Mouse (Mus musculus) thymus, adult 2 months (tissue): ENCODE results near the gene Scamp4. TPM values are rescaled to one million over a fixed set of nuclear protein-coding genes. Genes with fewer than 3 reads are reported as not detected.

ENCODE experiments used
- DNase-seq: peaks from one replicate; pipeline ENCODE4 v3.0.0; 2021
- H3K27ac ChIP-seq: fragments of 200-500 bp; 2 replicates; pipeline ENCODE4 v1.5.1; 2012; ENCODE audit warnings: low read length, control low read depth; ENCODE audit not compliant: control insufficient read depth, insufficient read depth
- H3K27me3 ChIP-seq: fragments of 200-500 bp; 2 replicates; pipeline ENCODE4 v1.6.1; 2012; ENCODE audit warnings: mild to moderate bottlenecking, low read length, moderate library complexity, mixed read lengths; ENCODE audit not compliant: control insufficient read depth, insufficient read depth
- H3K36me3 ChIP-seq: fragments of 200-500 bp; 2 replicates; pipeline ENCODE4 v1.6.1; 2012; ENCODE audit warnings: mild to moderate bottlenecking, low read length, moderate library complexity; ENCODE audit not compliant: control insufficient read depth, insufficient read depth
- H3K4me1 ChIP-seq: fragments of 200-500 bp; replicated peaks from 2 replicates; pipeline ENCODE4 v1.6.1; 2012; ENCODE audit warnings: low read length; ENCODE audit not compliant: control insufficient read depth, insufficient read depth
- H3K4me3 ChIP-seq: fragments of 200-500 bp; 2 replicates; pipeline ENCODE4 v1.5.1; 2012; ENCODE audit warnings: mild to moderate bottlenecking, low read length, control low read depth, moderate library complexity; ENCODE audit not compliant: control insufficient read depth, insufficient read depth
- CTCF ChIP-seq: fragments of 200-500 bp; IDR thresholded peaks from 2 replicates; pipeline ENCODE4 v1.5.1; 2012; ENCODE audit warnings: mild to moderate bottlenecking, control low read depth, low read length, moderate library complexity, borderline replicate concordance; ENCODE audit not compliant: control insufficient read depth, poor library complexity, insufficient read depth; ENCODE audit errors: extremely low read depth
- POLR2A ChIP-seq: fragments of 200-500 bp; IDR thresholded peaks from 2 replicates; pipeline ENCODE4 v1.6.1; 2012; ENCODE audit warnings: mild to moderate bottlenecking, low read length, control low read depth, moderate library complexity; ENCODE audit not compliant: control insufficient read depth, poor library complexity, insufficient read depth; ENCODE audit errors: extremely low read depth
- WGBS: fragments of 180-500 bp; shearing (Covaris S2); methylation state at CpG from one replicate; pipeline ENCODE4 v1.1.7; 2018; 5-methylcytosine and 5-hydroxymethylcytosine counted together
- polyA plus RNA-seq: library from polyadenylated mRNA; depleted of rRNA; stranded (reverse); fragments of >200 nt; gene quantifications from 2 replicates; pipeline ENCODE4 v1.2.3, GENCODE M21; 2012

Gene Scamp4
- polyA plus RNA-seq, 1 experiment: 156 TPM

- WGBS: 23% methylated on average over 30 of the region's 30 CpGs
- DNase-seq: no peak
- Histone ChIP-seq H3K4me1 (peaks cover 58% of the 10 kb centered on the region), H3K36me3 (no peaks in the 10 kb centered on the region; the same call in 1 of the 2 replicates), H3K27ac (peak overlapping the region; percentile 4; the same call in 1 of the 2 replicates), H3K27me3 (no peaks in the 10 kb centered on the region), H3K4me3 (no peak overlapping the region)
- TF ChIP-seq CTCF (no peak), POLR2A (no peak)
Observed at GRCm38 (mm10) chr10:80570871-80571836, 31.5 kb upstream of the Scamp4 start.

- no peaks in the 10 kb centered on the region for H3K27me3 ChIP-seq
- no peak overlapping the region; the same call in 1 of the 2 replicates for H3K27ac ChIP-seq
- H3K4me3 ChIP-seq: no peak overlapping the region
- TF ChIP-seq CTCF (no peak), POLR2A (no peak)
- no peaks in the 10 kb centered on the region; the same call in 1 of the 2 replicates for H3K36me3 ChIP-seq
- 96% methylated on average over 2 of the region's 2 CpGs for WGBS
- DNase-seq: no peak
- H3K4me1 ChIP-seq: peaks cover 55% of the 10 kb centered on the region
Observed at GRCm38 (mm10) chr10:80572477-80572876, 30.2 kb upstream of the Scamp4 start.

- TF ChIP-seq CTCF (no peak), POLR2A (no peak)
- Histone ChIP-seq H3K4me3 (no peak overlapping the region), H3K36me3 (no peaks in the 10 kb centered on the region), H3K27ac (no peak overlapping the region), H3K4me1 (peaks cover 62% of the 10 kb centered on the region), H3K27me3 (no peaks in the 10 kb centered on the region)
- DNase-seq: no peak
- WGBS: 89% methylated on average over 9 of the region's 9 CpGs
Observed at GRCm38 (mm10) chr10:80573944-80574343, 28.7 kb upstream of the Scamp4 start.

GRCm38 (mm10) chr10:80574896-80575295, 27.8 kb upstream of the Scamp4 start:
- TF ChIP-seq CTCF: no peak
- no peak for TF ChIP-seq POLR2A
- WGBS: 94% methylated on average over 3 of the region's 3 CpGs
- no peak overlapping the region for H3K27ac ChIP-seq
- no peak overlapping the region for H3K4me3 ChIP-seq
- peaks cover 59% of the 10 kb centered on the region for H3K4me1 ChIP-seq
- H3K27me3 ChIP-seq: no peaks in the 10 kb centered on the region
- H3K36me3 ChIP-seq: no peaks in the 10 kb centered on the region
- DNase-seq: no peak

- H3K4me3 ChIP-seq: peak overlapping the region; percentile 75
- DNase-seq: no peak
Observed at GRCm38 (mm10) chr10:80575925-80576324, 26.7 kb upstream of the Scamp4 start.

GRCm38 (mm10) chr10:80576351-80577194, 26.1 kb upstream of the Scamp4 start:
- Histone ChIP-seq H3K4me3 (peak overlapping the region; percentile 75), H3K27ac (no peak overlapping the region), H3K36me3 (no peaks in the 10 kb centered on the region), H3K27me3 (no peaks in the 10 kb centered on the region), H3K4me1 (peaks cover 42% of the 10 kb centered on the region)
- WGBS: under 1% methylated on average over 93 of the region's 96 CpGs
- DNase-seq: peak; percentile 55
- TF ChIP-seq POLR2A (0 out of 2 replicates have a peak, but pooled peaks have one; percentile 28), CTCF (no peak)

More at GRCm38 (mm10) chr10:80575925-80576324, 26.7 kb upstream of the Scamp4 start:
- H3K27me3 ChIP-seq: no peaks in the 10 kb centered on the region
- no peak overlapping the region for H3K27ac ChIP-seq
- peaks cover 48% of the 10 kb centered on the region for H3K4me1 ChIP-seq
- no peaks in the 10 kb centered on the region for H3K36me3 ChIP-seq
- TF ChIP-seq CTCF: no peak
- TF ChIP-seq POLR2A: no peak
- WGBS: 16% methylated on average over 17 of the region's 17 CpGs
